Mouse (Mus musculus) liver (tissue): ENCODE measurements around the gene Ttc39b.
"Not testable (repeated sequence)": the region's sequence is repeated elsewhere in the genome, so short reads cannot be mapped to it uniquely, and the experiment has no call there.

Source experiments
- DNase-seq: peaks from one replicate; pipeline ENCODE4 v3.0.0-alpha.2; 2020; ENCODE audit warnings: mixed read lengths

Ttc39b gene

DNA sequence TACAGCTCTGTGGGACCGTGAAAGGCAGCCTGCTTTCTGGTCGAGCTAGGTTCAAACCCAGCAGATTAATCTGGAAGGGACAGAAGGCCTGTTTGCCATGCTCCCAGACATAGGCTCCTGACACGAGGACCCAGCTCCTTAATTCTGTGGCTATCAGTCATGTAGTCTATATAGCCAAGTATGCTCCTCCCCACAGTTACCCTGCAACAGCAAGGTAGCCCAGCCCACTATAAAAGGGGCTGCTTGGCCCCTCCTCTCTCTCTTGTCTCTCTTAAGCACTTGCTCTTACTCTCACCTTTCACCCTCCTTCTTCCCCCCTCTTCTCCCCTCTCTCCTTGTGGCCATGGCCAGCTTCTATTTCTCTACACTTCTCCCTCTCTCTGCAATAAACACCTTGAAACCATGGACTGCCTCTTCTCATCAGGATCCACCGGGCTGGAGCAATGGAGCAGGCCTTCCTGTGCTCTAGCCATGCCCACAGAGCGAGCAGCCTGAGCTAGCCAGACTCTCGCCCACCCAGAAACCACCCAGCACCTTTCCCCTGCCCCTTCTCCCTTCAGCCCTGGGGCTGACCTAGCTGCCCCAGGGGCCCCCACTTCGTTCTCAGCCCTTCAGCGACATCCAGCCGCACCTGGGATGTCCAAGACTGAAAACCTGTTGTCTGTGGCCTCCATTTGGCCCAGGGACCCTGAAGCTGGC is 51.0 kb downstream of the Ttc39b start:
- DNase-seq: no peak

GRCm38 (mm10) chr4:83270481-83270880 is 53.6 kb downstream of the Ttc39b start:
- DNase-seq: no peak

DNA sequence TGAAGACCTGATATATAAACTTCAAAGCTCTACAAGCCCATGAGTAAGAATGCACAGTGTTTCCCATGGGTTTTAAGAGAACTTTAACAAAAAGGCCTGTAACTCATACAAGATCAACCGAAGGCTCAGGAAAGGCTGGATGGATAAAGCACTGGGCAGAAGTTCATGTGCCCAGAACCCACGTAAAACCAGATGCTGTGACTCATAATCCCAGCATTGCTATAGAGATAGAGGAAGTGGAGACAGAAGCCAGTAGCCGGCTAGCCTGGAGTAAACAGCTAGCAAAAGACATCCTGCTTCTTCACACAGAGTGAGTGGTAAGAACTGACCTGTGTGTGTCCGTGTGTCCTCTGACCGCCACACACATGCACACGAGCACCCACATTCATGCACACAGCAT is 54.4 kb downstream of the Ttc39b start:
- no peak for DNase-seq

- DNase-seq: no peak
These were observed 57.9 kb downstream of the Ttc39b start for GRCm38 (mm10) chr4:83265926-83266692.

GRCm38 (mm10) chr4:83264832-83265231 is 59.2 kb downstream of the Ttc39b start:
- DNase-seq: no peak

DNA sequence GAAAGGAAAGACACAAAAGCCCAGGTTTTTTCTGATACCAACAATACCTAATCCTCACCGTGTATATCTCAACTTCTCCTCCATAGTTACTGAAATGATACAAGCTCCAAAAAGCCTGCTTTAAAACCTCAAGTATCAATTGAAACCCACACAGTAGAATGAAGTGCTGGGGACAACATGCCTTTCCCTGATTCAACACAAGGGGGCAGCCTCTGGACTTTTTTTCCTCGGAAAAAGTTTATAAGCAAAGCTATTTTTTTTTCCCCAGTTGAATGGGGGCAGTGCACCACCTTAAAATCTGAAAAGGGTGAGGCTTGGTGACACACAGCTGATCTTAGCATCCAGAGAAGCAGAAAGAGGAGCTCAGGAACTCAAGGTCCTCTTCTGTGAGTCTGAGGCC is 62.1 kb downstream of the Ttc39b start:
- peak; percentile 25 for DNase-seq

- no peak for DNase-seq
These were observed 64.4 kb downstream of the Ttc39b start for GRCm38 (mm10) chr4:83259690-83260089.

- DNase-seq: no peak
These were observed 65.8 kb downstream of the Ttc39b start for GRCm38 (mm10) chr4:83258273-83258672.

- DNase-seq: no peak
These were observed 66.5 kb downstream of the Ttc39b start for GRCm38 (mm10) chr4:83257279-83258260.

DNA sequence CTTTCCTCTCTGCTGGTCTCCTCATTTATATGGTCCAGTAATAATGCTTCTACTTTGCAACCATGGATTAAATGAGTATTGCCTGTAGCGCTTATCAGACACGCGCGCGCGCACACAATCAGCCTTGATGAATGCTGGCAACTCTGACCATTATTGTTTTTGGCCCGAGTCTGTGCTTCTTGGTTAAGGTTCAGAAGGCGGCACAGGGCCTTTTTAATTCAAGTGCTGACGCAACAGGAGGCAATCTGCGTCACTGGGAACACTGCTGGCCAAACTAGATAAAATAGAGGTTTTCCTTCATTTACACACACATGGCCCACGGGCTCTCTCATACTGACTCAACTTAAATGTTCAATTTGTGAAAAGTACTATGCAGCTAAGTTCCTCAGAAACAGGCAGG is 67.3 kb downstream of the Ttc39b start:
- DNase-seq: no peak

DNA sequence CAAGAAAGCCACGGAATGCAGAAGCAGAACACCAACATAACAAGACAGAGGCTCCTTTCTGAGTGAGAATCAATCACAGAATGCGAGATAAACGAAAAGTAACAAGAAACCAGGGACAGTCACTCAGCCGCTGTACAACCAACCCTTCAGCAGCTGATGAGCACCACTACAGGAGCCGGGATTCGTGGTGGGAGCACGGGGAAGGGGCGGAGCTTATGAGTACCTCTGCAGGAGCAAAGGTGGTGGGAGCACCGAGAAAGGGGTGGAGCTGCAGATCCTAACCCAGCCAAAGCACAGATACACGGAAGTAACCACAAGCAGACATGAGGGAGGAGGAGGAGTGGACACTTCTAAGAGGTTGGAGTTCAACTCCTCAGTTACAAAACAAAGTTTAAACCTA is 69.1 kb downstream of the Ttc39b start:
- no peak for DNase-seq

- no peak for DNase-seq
These were observed 70.4 kb downstream of the Ttc39b start for GRCm38 (mm10) chr4:83253679-83254078.

GRCm38 (mm10) chr4:83243706-83244105 is 80.3 kb downstream of the Ttc39b start:
- DNase-seq: no peak

DNA sequence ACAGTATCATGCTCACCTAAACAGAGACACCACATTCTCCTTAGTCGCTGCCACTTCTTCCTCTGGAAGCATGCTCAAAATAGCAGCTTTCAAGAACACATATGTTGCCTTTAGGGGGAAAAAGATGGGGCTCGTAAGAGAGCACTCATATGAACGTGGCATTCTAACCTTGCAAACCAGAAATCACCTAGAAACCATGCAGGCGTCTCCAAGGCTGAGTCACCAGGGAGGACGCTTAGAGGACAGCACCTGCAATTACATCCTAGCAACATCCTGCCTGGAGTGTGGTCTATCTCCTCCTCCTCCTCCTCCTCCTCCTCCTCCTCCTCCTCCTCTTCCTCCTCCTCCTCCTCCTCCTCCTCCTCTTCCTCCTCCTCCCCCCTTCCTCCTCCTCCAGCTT is 82.4 kb downstream of the Ttc39b start:
- DNase-seq: no peak

- no peak for DNase-seq
These were observed 86.4 kb downstream of the Ttc39b start for GRCm38 (mm10) chr4:83237656-83238055.

DNA sequence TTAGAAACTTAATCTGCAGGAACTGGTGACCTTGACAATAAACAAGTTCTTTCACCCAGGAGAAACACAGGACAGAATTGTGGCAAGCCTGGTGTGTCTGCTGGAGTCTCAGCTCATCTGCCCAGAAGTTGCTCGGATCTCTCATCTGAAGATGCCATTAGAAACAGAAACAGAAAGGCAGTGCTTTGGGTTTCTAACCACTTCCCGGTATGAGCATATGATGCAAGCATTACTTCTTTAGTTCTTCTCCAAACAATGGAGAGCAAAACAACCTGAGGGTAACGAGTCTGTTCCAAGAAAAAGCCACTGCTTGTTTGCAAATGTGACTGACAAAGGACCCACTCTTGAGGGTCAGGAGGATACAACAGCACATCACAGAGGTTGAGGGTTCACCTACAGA is 88.8 kb downstream of the Ttc39b start:
- DNase-seq: not testable (repeated sequence)

DNA sequence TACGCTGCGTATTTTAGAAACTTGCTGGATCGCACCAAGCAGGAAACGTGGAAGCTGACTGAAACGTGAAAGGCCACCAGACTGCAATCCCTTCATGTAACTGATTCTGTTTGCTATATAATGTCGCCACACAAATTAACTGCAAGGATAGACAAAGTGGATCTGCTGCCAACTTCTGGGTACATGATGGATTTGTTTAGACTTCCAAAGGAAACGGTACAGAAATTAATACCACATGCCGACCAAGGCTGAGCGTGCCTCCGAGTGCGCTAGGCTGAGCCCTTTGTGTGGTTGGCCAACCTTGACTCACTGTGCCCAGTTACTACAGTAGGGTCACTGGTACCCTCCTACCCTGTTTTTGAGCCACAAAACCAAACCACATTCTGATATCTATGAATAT is 89.3 kb downstream of the Ttc39b start:
- no peak for DNase-seq

DNA sequence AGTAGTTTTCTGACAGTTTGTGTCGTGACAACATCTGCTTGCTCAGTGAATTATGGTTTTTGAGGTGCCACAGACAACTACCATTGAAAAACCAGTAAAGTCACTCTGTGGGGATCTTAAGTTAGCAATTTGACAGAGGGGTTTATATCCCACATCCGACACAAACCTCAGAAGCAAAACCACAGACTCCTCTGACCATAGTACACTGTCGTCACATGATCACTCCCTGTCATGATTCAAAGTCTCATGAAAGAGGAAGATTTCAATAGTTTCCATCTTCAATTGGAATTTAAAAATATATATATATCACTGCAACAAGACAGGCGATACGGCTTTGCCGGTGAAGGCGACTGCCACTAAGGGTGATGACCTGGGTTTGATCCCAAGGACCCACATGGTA is 89.9 kb downstream of the Ttc39b start:
- DNase-seq: no peak

- DNase-seq: no peak
These were observed 90.6 kb downstream of the Ttc39b start for GRCm38 (mm10) chr4:83233181-83234123.

GRCm38 (mm10) chr4:83232315-83232880 is 91.7 kb downstream of the Ttc39b start:
- DNase-seq: no peak

DNA sequence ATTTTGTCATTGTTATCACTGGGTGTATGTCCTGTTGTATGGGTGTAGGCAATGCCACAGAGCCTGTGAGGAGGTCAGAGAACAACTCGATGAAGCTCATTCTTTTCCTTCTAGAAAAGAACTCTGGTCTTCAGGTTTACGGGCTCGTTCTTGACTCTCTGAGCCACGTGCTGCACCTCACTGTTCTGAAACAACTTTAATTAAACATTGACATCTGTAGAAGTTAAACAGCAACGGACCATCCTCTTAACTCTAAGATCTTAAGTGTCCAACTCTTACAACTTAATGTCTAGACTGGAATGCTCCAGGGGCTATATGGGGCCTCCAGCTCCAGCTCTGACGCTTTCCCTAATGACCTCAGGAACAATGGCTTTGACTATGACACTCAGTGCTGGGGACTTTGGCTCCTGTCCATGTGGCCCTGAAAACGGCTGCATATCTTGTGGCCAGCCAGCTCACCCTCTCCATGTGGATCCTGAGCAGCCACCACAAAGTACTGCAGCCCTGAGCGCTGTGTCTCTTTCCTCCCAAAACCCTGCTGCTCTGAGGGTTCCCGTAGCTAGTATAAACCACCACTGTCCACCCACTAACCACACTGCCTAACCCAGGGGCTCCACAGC is 95.3 kb downstream of the Ttc39b start:
- DNase-seq: no peak
